Mouse (Mus musculus): ENCODE results near the gene Sf3b4. TPM values are rescaled to one million over a fixed set of nuclear protein-coding genes. Genes with fewer than 3 reads are reported as not detected.
"Not testable (repeated sequence)": the region's sequence is repeated elsewhere in the genome, so short reads cannot be mapped to it uniquely, and the experiment has no call there.

Gene Sf3b4
- polyA plus RNA-seq, 1 experiment from 2014 or later = 128 TPM

- Histone ChIP-seq H3K4me1 (replicated peaks; ENCODE audit: insufficient read depth, low read length) (peaks cover 20% of the 10 kb centered on the region), H3K27me3 (ENCODE audit: insufficient read depth, low read length) (no peaks in the 10 kb centered on the region), H3K27ac (peak overlapping the region; percentile 99), H3K4me3 (replicated peaks; ENCODE audit: low read depth, low read length) (peak overlapping the region; percentile 98), H3K9me3 (replicated peaks; ENCODE audit: low read length) (no peaks in the 10 kb centered on the region), H3K9ac (ENCODE audit: low read depth, low read length) (peak overlapping the region; percentile 81), H3K36me3 (ENCODE audit: insufficient read depth, low read length) (peaks cover 15% of the 10 kb centered on the region; the same call in 1 of the 2 replicates), H3K4me2 (ENCODE audit: low read length) (peak overlapping the region; percentile 93)
- DNase-seq (ENCODE audit: low spot score) = peak; percentile 24
- 50% methylated on average over 10 of the region's 10 CpGs for WGBS
- TF ChIP-seq CTCF (IDR thresholded peaks at IDR 0.05; ENCODE audit: low read depth) = no peak
- no peak for ATAC-seq (replicated peaks; ENCODE audit: low FRiP score, low read depth)
Measured at GRCm38 (mm10) chr3:96170976-96171545, 1.1 kb upstream of the Sf3b4 start.

- WGBS = 11% methylated on average over 18 of the region's 18 CpGs
- no peaks in the 10 kb centered on the region for H3K9me3 ChIP-seq (replicated peaks; ENCODE audit: low read length)
- peaks cover 20% of the 10 kb centered on the region for H3K4me1 ChIP-seq (replicated peaks; ENCODE audit: insufficient read depth, low read length)
- peak overlapping the region; percentile 98 for H3K4me3 ChIP-seq (replicated peaks; ENCODE audit: low read depth, low read length)
- peak overlapping the region; percentile 93 for H3K4me2 ChIP-seq (ENCODE audit: low read length)
- H3K27me3 ChIP-seq (ENCODE audit: insufficient read depth, low read length) = no peaks in the 10 kb centered on the region
- peaks cover 21% of the 10 kb centered on the region; the same call in 1 of the 2 replicates for H3K36me3 ChIP-seq (ENCODE audit: insufficient read depth, low read length)
- peak overlapping the region; percentile 81 for H3K9ac ChIP-seq (ENCODE audit: low read depth, low read length)
- DNase-seq (ENCODE audit: low spot score) (no peak), ATAC-seq (replicated peaks; ENCODE audit: low FRiP score, low read depth) (no peak)
- peak overlapping the region; percentile 99 for H3K27ac ChIP-seq
- TF ChIP-seq CTCF (IDR thresholded peaks at IDR 0.05; ENCODE audit: low read depth) = no peak
Measured at GRCm38 (mm10) chr3:96171583-96172196, 442 bp upstream of the Sf3b4 start.

- no peaks in the 10 kb centered on the region for H3K27me3 ChIP-seq (ENCODE audit: insufficient read depth, low read length)
- peak overlapping the region; percentile 93 for H3K4me2 ChIP-seq (ENCODE audit: low read length)
- no peaks in the 10 kb centered on the region for H3K9me3 ChIP-seq (replicated peaks; ENCODE audit: low read length)
- peaks cover 20% of the 10 kb centered on the region for H3K4me1 ChIP-seq (replicated peaks; ENCODE audit: insufficient read depth, low read length)
- 30% methylated on average over 7 of the region's 7 CpGs for WGBS
- peaks cover 33% of the 10 kb centered on the region for H3K36me3 ChIP-seq (ENCODE audit: insufficient read depth, low read length)
- H3K9ac ChIP-seq (ENCODE audit: low read depth, low read length) = peak overlapping the region; percentile 81
- DNase-seq (ENCODE audit: low spot score) (no peak), ATAC-seq (replicated peaks; ENCODE audit: low FRiP score, low read depth) (no peak)
- peak overlapping the region; percentile 99; the same call in 1 of the 2 replicates for H3K27ac ChIP-seq
- peak overlapping the region; percentile 98 for H3K4me3 ChIP-seq (replicated peaks; ENCODE audit: low read depth, low read length)
- no peak for TF ChIP-seq CTCF (IDR thresholded peaks at IDR 0.05; ENCODE audit: low read depth)
Measured at GRCm38 (mm10) chr3:96173185-96173584, 1.1 kb downstream of the Sf3b4 start.

GRCm38 (mm10) chr3:96174042-96174441, 1.9 kb downstream of the Sf3b4 start:
- H3K9me3 ChIP-seq (replicated peaks; ENCODE audit: low read length); H3K9ac ChIP-seq (ENCODE audit: low read depth, low read length); H3K27me3 ChIP-seq (ENCODE audit: insufficient read depth, low read length); ATAC-seq (replicated peaks; ENCODE audit: low FRiP score, low read depth); H3K27ac ChIP-seq; H3K4me2 ChIP-seq (ENCODE audit: low read length); H3K4me3 ChIP-seq (replicated peaks; ENCODE audit: low read depth, low read length); DNase-seq (ENCODE audit: low spot score): not testable (repeated sequence)
- Histone ChIP-seq H3K36me3 (ENCODE audit: insufficient read depth, low read length) (peaks cover 34% of the 10 kb centered on the region), H3K4me1 (replicated peaks; ENCODE audit: insufficient read depth, low read length) (peaks cover 20% of the 10 kb centered on the region)
- WGBS = 83% methylated on average over 4 of the region's 4 CpGs

GRCm38 (mm10) chr3:96175251-96175650, 3.1 kb downstream of the Sf3b4 start:
- H3K4me1 ChIP-seq (replicated peaks; ENCODE audit: insufficient read depth, low read length) = peaks cover 20% of the 10 kb centered on the region
- no peak for ATAC-seq (replicated peaks; ENCODE audit: low FRiP score, low read depth)

GRCm38 (mm10) chr3:96178427-96178826, 6.3 kb downstream of the Sf3b4 start:
- no peak overlapping the region for H3K4me3 ChIP-seq (replicated peaks; ENCODE audit: low read depth, low read length)
- TF ChIP-seq CTCF (IDR thresholded peaks at IDR 0.05; ENCODE audit: low read depth) = no peak
- no peaks in the 10 kb centered on the region for H3K27me3 ChIP-seq (ENCODE audit: insufficient read depth, low read length)
- 96% methylated on average over 4 of the region's 4 CpGs for WGBS
- DNase-seq (ENCODE audit: low spot score) = no peak
- H3K9ac ChIP-seq (ENCODE audit: low read depth, low read length) = no peak overlapping the region
- no peak overlapping the region for H3K27ac ChIP-seq
- H3K4me2 ChIP-seq (ENCODE audit: low read length) = no peak overlapping the region
- no peak for ATAC-seq (replicated peaks; ENCODE audit: low FRiP score, low read depth)
- H3K4me1 ChIP-seq (replicated peaks; ENCODE audit: insufficient read depth, low read length) = peaks cover 20% of the 10 kb centered on the region; the same call in 1 of the 2 replicates
- H3K9me3 ChIP-seq (replicated peaks; ENCODE audit: low read length) = no peaks in the 10 kb centered on the region
- peaks cover 34% of the 10 kb centered on the region for H3K36me3 ChIP-seq (ENCODE audit: insufficient read depth, low read length)

More at GRCm38 (mm10) chr3:96175251-96175650, 3.1 kb downstream of the Sf3b4 start:
- 91% methylated on average over 6 of the region's 6 CpGs for WGBS
- Histone ChIP-seq H3K36me3 (ENCODE audit: insufficient read depth, low read length) (peaks cover 34% of the 10 kb centered on the region), H3K27me3 (ENCODE audit: insufficient read depth, low read length) (no peaks in the 10 kb centered on the region), H3K9me3 (replicated peaks; ENCODE audit: low read length) (no peaks in the 10 kb centered on the region), H3K4me2 (ENCODE audit: low read length) (no peak overlapping the region), H3K4me3 (replicated peaks; ENCODE audit: low read depth, low read length) (no peak overlapping the region), H3K27ac (no peak overlapping the region), H3K9ac (ENCODE audit: low read depth, low read length) (no peak overlapping the region)
- no peak for TF ChIP-seq CTCF (IDR thresholded peaks at IDR 0.05; ENCODE audit: low read depth)
- DNase-seq (ENCODE audit: low spot score) = no peak
